Mouse (Mus musculus) thymus, postnatal 14 days (tissue): Measurements from ENCODE around the gene Masp1.

Source experiments
- DNase-seq: peaks from one replicate; pipeline ENCODE4 v3.0.0; 2021

Gene Masp1

GRCm38 (mm10) chr16:23520235-23520871 is at the start of gene Masp1, which contains the start of gene Rtp4:
TSS of gene Masp1 (minus strand) at chr16:23520815.
TSS of gene Rtp4 (plus strand) at chr16:23520291.
- DNase-seq: no peak

GRCm38 (mm10) chr16:23568369-23568958 is 47.8 kb upstream of the Masp1 start:
- no peak for DNase-seq

- DNase-seq: no peak
Measured at GRCm38 (mm10) chr16:23557669-23558068, 37.1 kb upstream of the Masp1 start.

DNA sequence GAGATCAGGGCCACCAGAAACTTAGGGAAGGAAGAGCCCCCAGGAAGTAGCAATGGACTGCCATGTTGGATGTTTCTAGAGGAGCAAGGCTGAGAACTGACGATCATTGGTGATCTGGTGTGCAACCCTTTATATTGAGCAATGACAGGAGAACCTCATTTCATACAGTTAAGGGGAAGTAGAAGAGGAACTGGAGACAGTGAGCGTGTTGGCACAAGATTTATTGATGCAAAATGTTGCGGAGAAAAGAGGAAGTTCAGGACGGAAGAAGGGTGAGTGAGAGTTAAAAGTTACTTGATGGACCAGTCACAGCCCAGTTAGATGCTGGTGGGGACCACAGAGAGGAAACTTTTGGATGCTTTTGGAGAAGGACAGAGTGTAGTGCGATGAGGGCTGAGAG is 36.6 kb upstream of the Masp1 start:
- no peak for DNase-seq

- DNase-seq: no peak
Measured at GRCm38 (mm10) chr16:23554673-23555072, 34.1 kb upstream of the Masp1 start.

- no peak for DNase-seq
Measured at GRCm38 (mm10) chr16:23550981-23551582, 30.5 kb upstream of the Masp1 start.

DNA sequence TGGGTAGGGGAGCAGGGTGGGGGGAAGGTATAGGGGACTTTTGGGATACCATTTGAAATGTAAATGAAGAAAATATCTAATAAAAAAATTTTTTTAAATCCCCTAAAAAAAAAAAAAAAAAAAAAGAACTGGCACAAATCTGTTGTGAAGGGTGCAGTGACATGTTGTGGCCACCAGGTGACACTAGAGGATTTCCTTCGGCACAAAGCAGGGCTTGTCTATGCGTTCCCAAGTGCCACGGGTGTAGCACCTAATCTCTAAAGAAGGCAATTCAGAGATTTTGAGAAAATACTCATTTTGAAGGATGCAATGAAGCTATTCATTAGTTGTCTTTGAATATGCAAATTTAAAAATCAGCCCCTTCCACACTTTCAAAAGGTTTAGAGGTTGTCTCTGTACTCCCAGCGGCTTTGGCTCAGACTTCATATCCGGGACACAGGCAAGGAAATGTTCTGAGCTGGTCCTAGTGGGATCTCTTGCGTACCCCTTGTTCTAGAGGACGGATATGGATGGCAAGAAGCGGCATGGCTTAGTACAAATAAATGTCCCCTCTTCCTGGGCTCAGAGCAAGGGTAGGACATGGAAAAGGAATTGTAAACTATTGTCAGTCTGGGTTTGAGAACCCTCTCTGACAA is 29.8 kb upstream of the Masp1 start:
- peak; percentile 63 for DNase-seq

- peak; percentile 23 for DNase-seq
Measured at GRCm38 (mm10) chr16:23547783-23548182, 27.2 kb upstream of the Masp1 start.

DNA sequence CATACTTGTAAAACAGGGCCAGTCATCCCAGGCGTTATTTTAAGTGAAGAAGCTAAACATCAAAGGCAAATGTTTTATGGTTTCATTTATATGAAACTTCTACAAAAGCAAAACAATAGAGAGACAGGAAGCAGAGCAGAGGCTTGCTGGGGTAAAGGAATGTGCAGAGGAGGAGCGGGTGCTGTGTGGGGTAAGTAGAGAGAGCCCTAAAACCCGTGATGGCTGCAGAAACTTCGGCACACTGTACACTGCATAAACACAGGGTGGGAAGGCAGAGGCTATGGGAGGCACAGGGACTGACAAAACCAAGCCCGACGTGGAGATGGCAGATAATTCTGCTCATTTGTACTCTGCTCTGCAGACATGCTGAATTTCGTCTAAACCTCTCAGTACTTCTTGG is 23.7 kb upstream of the Masp1 start:
- DNase-seq: no peak

GRCm38 (mm10) chr16:23542866-23543265 is 22.3 kb upstream of the Masp1 start:
- DNase-seq: no peak

- no peak for DNase-seq
Measured at GRCm38 (mm10) chr16:23541046-23541445, 20.4 kb upstream of the Masp1 start.

GRCm38 (mm10) chr16:23533707-23534106 is 13.1 kb upstream of the Masp1 start:
- no peak for DNase-seq

- DNase-seq: no peak
Measured at GRCm38 (mm10) chr16:23529186-23529585, 8.6 kb upstream of the Masp1 start.

- no peak for DNase-seq
Measured at GRCm38 (mm10) chr16:23522081-23522480, 1.5 kb upstream of the Masp1 start.

- no peak for DNase-seq
Measured at GRCm38 (mm10) chr16:23521092-23521491, 477 bp upstream of the Masp1 start.

DNA sequence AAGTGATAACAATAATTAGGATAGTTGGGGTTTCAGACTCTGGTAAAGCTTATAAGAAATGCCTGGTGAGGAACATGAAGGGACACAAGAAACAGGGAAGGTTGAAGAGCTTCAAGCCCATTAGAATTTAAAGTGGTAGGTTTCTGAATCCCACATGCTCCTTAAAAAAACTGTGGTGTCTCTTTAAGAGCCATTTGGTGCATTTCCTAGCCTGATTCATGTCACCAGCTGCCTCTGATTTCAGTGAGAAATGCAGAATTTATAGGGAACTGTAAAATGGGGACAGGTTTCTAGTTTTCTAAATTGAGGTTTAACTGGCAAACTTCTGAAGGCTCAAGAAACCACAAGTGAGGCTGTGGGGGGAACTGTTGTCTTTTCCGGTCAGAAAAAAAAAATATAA is 844 bp downstream of the Masp1 start:
- DNase-seq: no peak

GRCm38 (mm10) chr16:23518567-23519369 is 1.8 kb downstream of the Masp1 start:
- no peak for DNase-seq

DNA sequence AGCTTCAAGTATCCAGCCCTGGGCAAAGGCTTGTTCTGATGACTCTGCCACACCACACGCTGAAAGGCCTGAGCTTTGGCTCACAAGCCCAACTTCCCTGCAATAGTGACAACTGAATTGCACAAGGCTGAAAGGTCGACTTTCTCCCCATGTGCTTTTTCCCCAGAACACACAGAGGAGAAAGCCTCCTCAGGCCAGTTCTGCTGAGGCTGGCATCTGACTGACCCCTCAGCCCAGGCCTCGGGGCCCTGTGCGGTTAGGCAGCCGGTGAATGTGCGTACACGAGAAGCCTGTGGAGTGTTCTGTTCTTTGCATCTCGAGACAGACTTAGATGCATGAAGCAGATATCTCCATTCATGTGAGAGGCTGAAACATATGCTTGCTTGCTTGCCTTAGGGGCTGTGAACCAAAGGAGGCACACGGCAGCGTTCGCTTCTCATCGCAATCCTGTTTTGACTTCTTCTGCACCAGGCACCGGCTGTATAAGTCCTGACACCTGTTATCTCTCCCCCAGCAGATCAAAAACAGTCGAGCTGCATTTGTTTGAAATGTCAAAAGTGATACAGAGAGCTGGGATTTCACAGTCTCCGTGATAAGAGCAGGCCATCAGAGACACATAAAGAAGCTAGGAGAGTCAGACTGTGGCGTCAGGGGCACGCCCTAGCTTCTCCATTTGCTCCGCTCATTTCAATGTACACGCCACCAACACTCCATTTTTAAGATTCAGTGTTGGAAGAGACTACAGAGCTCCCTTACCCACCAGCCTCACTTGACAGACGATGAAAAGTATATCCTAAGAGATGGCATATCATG is 2.7 kb downstream of the Masp1 start:
- no peak for DNase-seq

- DNase-seq: no peak
Measured at GRCm38 (mm10) chr16:23517230-23517629, 3.4 kb downstream of the Masp1 start.

- DNase-seq: no peak
Measured at GRCm38 (mm10) chr16:23516606-23517005, 4.0 kb downstream of the Masp1 start.

DNA sequence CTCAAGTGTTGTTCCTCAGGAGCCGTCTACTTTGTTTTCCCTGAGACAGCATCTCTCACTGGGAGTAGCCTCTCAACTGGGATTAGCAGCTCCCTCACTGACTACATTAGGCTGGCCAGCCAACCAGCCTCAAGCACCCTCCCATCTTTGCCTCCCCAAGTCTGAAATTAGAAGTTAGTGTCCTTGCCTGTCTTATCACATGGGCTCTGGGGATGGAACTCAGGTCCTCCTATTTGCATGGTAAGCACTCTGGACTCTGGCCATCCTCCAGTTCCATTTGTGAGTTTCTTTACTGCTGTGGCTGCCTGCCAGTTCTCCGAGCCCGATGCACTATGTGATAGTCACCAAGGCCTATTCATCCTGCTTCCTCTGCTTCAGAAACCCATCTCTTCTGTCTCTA is 4.8 kb downstream of the Masp1 start:
- no peak for DNase-seq

DNA sequence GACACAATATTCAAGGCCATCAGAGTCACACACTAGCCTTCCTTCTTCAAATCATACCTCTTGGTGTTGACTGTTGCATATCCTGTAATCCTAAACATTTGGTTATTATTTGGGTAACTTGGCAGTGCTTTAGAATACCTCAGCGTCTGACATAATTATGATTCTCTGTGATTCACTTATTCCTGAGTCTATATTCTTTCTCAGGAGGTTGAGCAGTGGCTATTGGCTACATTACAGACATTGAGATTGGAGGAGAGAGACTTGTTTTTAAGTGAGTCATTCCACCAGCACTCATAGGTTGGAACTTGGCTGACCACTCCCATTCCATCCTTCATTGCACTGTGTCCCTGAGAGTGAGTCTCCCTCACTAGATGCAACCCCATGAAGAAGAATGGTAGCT is 7.2 kb downstream of the Masp1 start:
- DNase-seq: no peak
